ENCODE assay signal across 8 mouse cellular contexts in the genomic region with DNA sequence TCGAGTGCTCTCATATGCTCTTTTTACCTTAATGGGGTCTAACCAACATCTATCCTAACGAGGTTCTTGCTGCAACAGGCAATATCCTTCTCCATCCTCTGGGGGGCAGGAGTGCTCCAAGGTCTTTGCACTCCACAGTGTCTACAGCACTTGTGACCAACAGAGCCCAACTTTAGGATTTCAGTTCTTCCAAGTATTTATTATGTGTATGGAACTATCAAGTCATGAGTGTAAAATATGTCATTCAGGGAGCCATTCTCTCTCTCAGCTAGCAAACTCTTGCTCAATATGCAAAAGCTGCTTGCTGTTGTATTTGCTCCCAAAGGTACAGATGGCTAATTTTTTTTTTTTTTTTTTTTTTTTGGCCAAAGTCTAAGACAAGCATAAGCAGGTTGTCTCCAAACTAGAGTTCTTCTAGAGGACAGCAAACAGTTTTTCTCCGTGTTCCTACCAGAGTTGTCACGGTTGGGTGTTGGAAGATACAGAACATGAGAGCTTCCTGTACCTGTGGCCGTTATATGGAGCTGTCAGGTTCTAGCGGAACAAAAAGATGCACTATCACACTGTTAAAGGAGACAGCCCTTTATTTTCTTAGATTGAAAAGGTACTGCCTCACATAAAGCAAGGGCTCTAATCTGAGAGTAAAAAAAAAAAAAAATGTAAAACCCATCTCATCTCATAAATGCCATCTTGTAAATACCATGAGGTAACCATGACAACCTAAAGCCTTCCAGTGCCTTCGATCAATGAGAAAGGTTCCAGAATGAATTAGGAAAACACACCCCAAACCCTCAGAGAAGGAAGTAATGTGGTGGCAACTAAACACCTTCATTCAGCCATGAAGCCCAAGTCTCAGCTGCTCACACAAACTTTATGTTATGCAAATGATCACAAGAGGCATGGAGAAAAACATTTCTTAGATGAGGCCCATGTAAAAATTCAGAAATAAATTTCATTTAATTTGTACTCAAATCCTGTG. TPM values are rescaled to one million over a fixed set of nuclear protein-coding genes. Genes with fewer than 3 reads are reported as not detected.
DNase-seq lines count a peak whose midpoint lies in the region; ATAC-seq and TF ChIP-seq lines count a peak whose summit lies in the region.

No protein-coding gene starts in this region.

- no peak overlapping the region for H3K9ac ChIP-seq in heart, embryonic 12.5 days
- H3K9ac ChIP-seq in midbrain, embryonic 11.5 days (ENCODE audit: low read length) = no peak overlapping the region

- no peak overlapping the region for H3K27ac ChIP-seq in heart, embryonic 12.5 days (ENCODE audit: poor library complexity, severe bottlenecking)
- no peak overlapping the region for H3K27ac ChIP-seq in left cerebral cortex, adult 2 months
- no peak overlapping the region for H3K27ac ChIP-seq in midbrain, embryonic 11.5 days (ENCODE audit: low read depth, low read length)

- no peak overlapping the region for H3K4me3 ChIP-seq in heart, embryonic 12.5 days
- no peak overlapping the region for H3K4me3 ChIP-seq in left cerebral cortex, adult 2 months
- H3K4me3 ChIP-seq in midbrain, embryonic 11.5 days (ENCODE audit: low read depth, low read length) = no peak overlapping the region

- H3K36me3 ChIP-seq in heart, embryonic 12.5 days = peaks cover 5% of the 10 kb centered on the region; the same call in 1 of the 2 replicates
- peaks cover 6% of the 10 kb centered on the region for H3K36me3 ChIP-seq in midbrain, embryonic 11.5 days (ENCODE audit: control insufficient read depth, insufficient read depth, low read length)

- peak; percentile 91 for DNase-seq in heart, adult 11 months
- peak; percentile 90 to 91 for DNase-seq in cerebellum, postnatal 14 days
- DNase-seq in frontal cortex, postnatal 36 days (ENCODE audit: low spot score in 2 of 2) = peak; percentile 51 to 82
- DNase-seq in induced T-regulatory cell, adult 2 months (ENCODE audit: low read depth) = peak; percentile 78
- DNase-seq in left cerebral cortex, adult 2 months (ENCODE audit: extremely low spot score in 1 of 2, low spot score in 2 of 2) = peak; percentile 64 to 70
- peak; percentile 92 for DNase-seq in midbrain, embryonic 11.5 days (ENCODE audit: low spot score, missing footprints)
- DNase-seq in right cerebral cortex, postnatal 4 days = peak; percentile 71

- H3K4me2 ChIP-seq in heart, embryonic 12.5 days = no peak overlapping the region
- H3K4me2 ChIP-seq in midbrain, embryonic 11.5 days = no peak overlapping the region

- H3K9me3 ChIP-seq in heart, embryonic 12.5 days (replicated peaks) = no peaks in the 10 kb centered on the region
- H3K9me3 ChIP-seq in midbrain, embryonic 11.5 days (ENCODE audit: control insufficient read depth, low read length) = no peaks in the 10 kb centered on the region

- intact Hi-C loops in left cerebral cortex, adult 2 months (cut with DNase I) = loop anchor here (1.0 to 5.0 kb wide), 4 partner anchors 42 to 138 kb away; no protein-coding TSS in a partner anchor

- H3K27me3 ChIP-seq in heart, embryonic 12.5 days (replicated peaks) = no peaks in the 10 kb centered on the region
- H3K27me3 ChIP-seq in midbrain, embryonic 11.5 days (ENCODE audit: control insufficient read depth, insufficient read depth, low read length) = no peaks in the 10 kb centered on the region

- TF ChIP-seq CTCF in left cerebral cortex, adult 2 months (IDR thresholded peaks at IDR 0.05) = peak; percentile 90

- 54% methylated on average over 7 of the region's 7 CpGs for WGBS in heart, embryonic 12.5 days
- WGBS in midbrain, embryonic 11.5 days = 46% methylated on average over 7 of the region's 7 CpGs

- H3K4me1 ChIP-seq in heart, embryonic 12.5 days (replicated peaks) = no peaks in the 10 kb centered on the region
- H3K4me1 ChIP-seq in midbrain, embryonic 11.5 days (ENCODE audit: control insufficient read depth, insufficient read depth, low read length) = peaks cover 4% of the 10 kb centered on the region; the same call in 1 of the 2 replicates

- ATAC-seq in heart, embryonic 12.5 days (ENCODE audit: insufficient number of reproducible peaks, low FRiP score) = no peak
- ATAC-seq in midbrain, embryonic 11.5 days (ENCODE audit: low FRiP score) = peak; percentile 68

RNA-seq across cellular contexts. Expression of a gene that starts 1.7 kb away (rescaled TPM):
- polyA plus RNA-seq in heart, embryonic 12.5 days (2016; fragmentation: Nextera tagmentation; extraction: Ambion mirVana) = 0.18 TPM in 1 of 2 replicates, not detected in the other
- total RNA-seq in left cerebral cortex, adult 2 months (2021) = not detected
- 0.83 and 1.4 TPM in 2 replicates for polyA plus RNA-seq in midbrain, embryonic 11.5 days (2014; fragmentation: Nextera tagmentation; extraction: Ambion mirVana)

RNA-seq across cellular contexts. Expression of a gene that starts 20.0 kb away (rescaled TPM):
- 11.4 and 11.9 TPM in 2 replicates for polyA plus RNA-seq in heart, embryonic 12.5 days (2016; fragmentation: Nextera tagmentation; extraction: Ambion mirVana)
- total RNA-seq in left cerebral cortex, adult 2 months (2021) = under 1 TPM; 0.68 to 0.96 TPM
- polyA plus RNA-seq in midbrain, embryonic 11.5 days (2014; fragmentation: Nextera tagmentation; extraction: Ambion mirVana) = 9.0 and 10.8 TPM in 2 replicates
